Mouse (Mus musculus): ENCODE results near the gene Prcc. TPM values are rescaled to one million over a fixed set of nuclear protein-coding genes. Genes with fewer than 3 reads are reported as not detected.

Prcc gene
- total RNA-seq (2014; rRNA removed) (93.8 and 97.8 TPM in 2 replicates), polyA plus RNA-seq (2015; fragmentation: Nextera tagmentation; extraction: Ambion mirVana) (20.8 and 20.9 TPM in 2 replicates)

DNA sequence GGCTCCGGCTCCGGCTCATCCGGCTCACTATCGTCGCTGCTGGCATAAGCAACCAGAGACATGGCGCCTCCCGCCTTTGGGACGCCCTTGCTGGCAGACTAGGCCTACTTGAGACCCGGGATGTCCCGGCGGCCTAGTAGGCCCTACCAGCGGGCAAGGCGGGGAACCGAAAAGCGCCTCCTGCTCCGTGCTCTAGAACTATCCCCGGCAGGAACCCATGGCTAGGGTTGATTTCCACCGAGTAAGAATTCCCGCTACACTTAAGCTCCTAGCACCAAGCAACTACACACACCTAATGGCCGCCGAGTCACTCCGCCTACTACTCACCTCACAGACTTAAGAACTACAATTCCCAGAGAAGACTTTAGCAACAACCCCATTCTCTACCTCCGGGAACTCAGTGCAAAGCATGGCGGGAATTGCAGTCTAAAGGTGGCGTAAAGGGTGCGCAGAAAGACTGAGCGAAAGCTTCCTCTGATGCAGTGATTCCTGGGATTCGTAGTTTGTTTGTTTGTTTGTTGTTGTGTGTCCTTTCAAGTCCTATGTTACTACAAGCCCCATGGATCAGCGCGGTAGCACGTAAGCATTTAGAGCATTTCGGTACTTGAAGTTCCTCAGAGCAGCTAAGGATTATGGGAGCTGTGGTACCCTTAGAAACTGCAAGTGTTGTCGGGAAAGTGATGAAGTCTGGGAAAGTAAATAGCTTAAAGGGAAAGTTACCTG is at the start of gene Prcc:
Gene Prcc (minus strand): TSS at position 328 of the 723 bp plus-strand sequence.
- WGBS = under 1% methylated on average over 33 of the region's 33 CpGs
- Histone ChIP-seq H3K4me1 (ENCODE audit: insufficient read depth, low read length) (peaks cover 20% of the 10 kb centered on the region), H3K27me3 (ENCODE audit: insufficient read depth, low read length) (no peaks in the 10 kb centered on the region), H3K36me3 (ENCODE audit: insufficient read depth, low read length) (peaks cover 4% of the 10 kb centered on the region; the same call in 1 of the 2 replicates), H3K4me3 (ENCODE audit: low read length) (peak within 1 kb of the TSS; percentile 99), H3K9ac (replicated peaks; ENCODE audit: low read length) (peak within 1 kb of the TSS; percentile 93), H3K9me3 (ENCODE audit: low read length) (no peaks in the 10 kb centered on the region), H3K4me2 (ENCODE audit: low read depth, low read length) (peak within 1 kb of the TSS; percentile 97), H3K27ac (peak within 1 kb of the TSS; percentile 88)
- ATAC-seq (peak; percentile 99), DNase-seq (ENCODE audit: low spot score) (peak; percentile 98)
- no peak for TF ChIP-seq CTCF (IDR thresholded peaks at IDR 0.05; ENCODE audit: low read depth)

DNA sequence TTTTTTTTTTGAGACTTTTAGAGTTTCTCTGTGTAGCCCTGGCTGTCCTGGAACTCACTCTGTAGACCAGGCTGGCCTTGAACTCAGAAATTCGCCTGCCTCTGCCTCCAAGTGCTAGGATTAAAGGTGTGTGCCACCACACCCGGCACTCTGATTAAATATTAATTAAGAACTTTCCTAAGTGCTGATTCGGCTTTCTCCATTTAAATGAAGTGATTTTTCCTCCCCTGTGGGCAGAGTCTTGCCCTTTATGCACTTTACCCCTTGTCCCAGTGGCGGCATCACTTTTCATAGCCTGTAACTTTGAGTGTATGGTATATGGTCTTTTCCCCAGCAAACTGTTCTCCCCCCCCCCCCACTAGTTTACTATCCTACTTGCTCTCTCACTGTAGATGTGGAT is 49.8 kb upstream of the Prcc start:
- 85% methylated on average over 4 of the region's 4 CpGs for WGBS
- Histone ChIP-seq H3K36me3 (ENCODE audit: insufficient read depth, low read length) (peaks cover 30% of the 10 kb centered on the region), H3K4me2 (ENCODE audit: low read depth, low read length) (no peak overlapping the region), H3K27me3 (ENCODE audit: insufficient read depth, low read length) (no peaks in the 10 kb centered on the region), H3K9ac (replicated peaks; ENCODE audit: low read length) (no peak overlapping the region), H3K9me3 (ENCODE audit: low read length) (no peaks in the 10 kb centered on the region), H3K27ac (no peak overlapping the region), H3K4me3 (ENCODE audit: low read length) (no peak overlapping the region), H3K4me1 (ENCODE audit: insufficient read depth, low read length) (peaks cover 5% of the 10 kb centered on the region)
- DNase-seq (ENCODE audit: low spot score) = no peak
- no peak for ATAC-seq
- no peak for TF ChIP-seq CTCF (IDR thresholded peaks at IDR 0.05; ENCODE audit: low read depth)

DNA sequence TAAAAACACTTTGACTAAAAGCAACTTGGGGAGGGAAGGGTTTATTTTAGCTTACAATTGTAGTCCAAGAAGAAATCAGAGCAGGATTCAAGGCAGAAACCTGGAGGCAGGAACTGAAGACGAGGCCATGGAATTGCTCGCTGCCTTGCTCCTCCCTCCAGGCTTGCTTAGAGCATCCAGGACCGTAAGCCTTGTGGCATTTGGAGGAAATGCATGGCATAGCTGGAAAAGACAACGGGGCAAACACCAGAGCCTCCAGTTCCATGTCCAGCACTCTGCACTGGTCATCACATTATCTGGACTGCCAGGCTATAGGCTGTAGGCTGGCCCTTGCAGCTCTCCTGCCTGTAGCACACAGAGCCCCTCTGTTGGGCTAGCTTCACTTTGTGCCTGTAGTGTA is 49.1 kb upstream of the Prcc start:
- no peak overlapping the region for H3K27ac ChIP-seq
- peaks cover 24% of the 10 kb centered on the region for H3K36me3 ChIP-seq (ENCODE audit: insufficient read depth, low read length)
- H3K9ac ChIP-seq (replicated peaks; ENCODE audit: low read length) = no peak overlapping the region
- no peak overlapping the region for H3K4me2 ChIP-seq (ENCODE audit: low read depth, low read length)
- peak; percentile 6; the same call in 1 of the 2 replicates for TF ChIP-seq CTCF (IDR thresholded peaks at IDR 0.05; ENCODE audit: low read depth)
- no peaks in the 10 kb centered on the region for H3K27me3 ChIP-seq (ENCODE audit: insufficient read depth, low read length)
- peaks cover 5% of the 10 kb centered on the region for H3K4me1 ChIP-seq (ENCODE audit: insufficient read depth, low read length)
- no peak for ATAC-seq
- no peak for DNase-seq (ENCODE audit: low spot score)
- H3K4me3 ChIP-seq (ENCODE audit: low read length) = no peak overlapping the region
- WGBS = 68% methylated on average over 4 of the region's 4 CpGs
- no peaks in the 10 kb centered on the region for H3K9me3 ChIP-seq (ENCODE audit: low read length)

DNA sequence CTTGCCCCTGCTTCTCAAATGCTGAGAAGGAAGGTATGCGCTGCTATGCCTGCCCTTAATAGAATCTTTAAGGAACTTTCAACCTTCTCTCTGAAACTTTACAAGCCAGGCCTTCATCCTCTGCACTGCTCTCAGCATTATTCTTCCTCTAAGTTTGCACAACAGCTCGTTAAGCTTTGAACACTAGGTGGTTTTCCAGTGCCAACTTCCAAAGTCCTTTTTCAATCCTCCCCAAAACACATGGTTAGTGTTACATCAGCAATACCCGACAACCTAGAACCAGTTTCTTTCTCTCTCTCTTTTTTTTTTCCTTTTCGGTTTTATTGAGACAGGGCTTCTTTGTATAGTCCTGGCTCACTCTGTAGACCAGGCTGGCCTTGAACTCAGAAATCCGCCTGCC is 48.6 kb upstream of the Prcc start:
- no peak overlapping the region for H3K4me2 ChIP-seq (ENCODE audit: low read depth, low read length)
- TF ChIP-seq CTCF (IDR thresholded peaks at IDR 0.05; ENCODE audit: low read depth) = no peak
- no peak overlapping the region for H3K27ac ChIP-seq
- no peaks in the 10 kb centered on the region for H3K27me3 ChIP-seq (ENCODE audit: insufficient read depth, low read length)
- DNase-seq (ENCODE audit: low spot score) = no peak
- ATAC-seq = no peak
- H3K4me3 ChIP-seq (ENCODE audit: low read length) = no peak overlapping the region
- H3K9ac ChIP-seq (replicated peaks; ENCODE audit: low read length) = no peak overlapping the region
- peaks cover 19% of the 10 kb centered on the region for H3K36me3 ChIP-seq (ENCODE audit: insufficient read depth, low read length)
- 80% methylated on average over 5 of the region's 5 CpGs for WGBS
- H3K9me3 ChIP-seq (ENCODE audit: low read length) = no peaks in the 10 kb centered on the region
- H3K4me1 ChIP-seq (ENCODE audit: insufficient read depth, low read length) = peaks cover 9% of the 10 kb centered on the region

DNA sequence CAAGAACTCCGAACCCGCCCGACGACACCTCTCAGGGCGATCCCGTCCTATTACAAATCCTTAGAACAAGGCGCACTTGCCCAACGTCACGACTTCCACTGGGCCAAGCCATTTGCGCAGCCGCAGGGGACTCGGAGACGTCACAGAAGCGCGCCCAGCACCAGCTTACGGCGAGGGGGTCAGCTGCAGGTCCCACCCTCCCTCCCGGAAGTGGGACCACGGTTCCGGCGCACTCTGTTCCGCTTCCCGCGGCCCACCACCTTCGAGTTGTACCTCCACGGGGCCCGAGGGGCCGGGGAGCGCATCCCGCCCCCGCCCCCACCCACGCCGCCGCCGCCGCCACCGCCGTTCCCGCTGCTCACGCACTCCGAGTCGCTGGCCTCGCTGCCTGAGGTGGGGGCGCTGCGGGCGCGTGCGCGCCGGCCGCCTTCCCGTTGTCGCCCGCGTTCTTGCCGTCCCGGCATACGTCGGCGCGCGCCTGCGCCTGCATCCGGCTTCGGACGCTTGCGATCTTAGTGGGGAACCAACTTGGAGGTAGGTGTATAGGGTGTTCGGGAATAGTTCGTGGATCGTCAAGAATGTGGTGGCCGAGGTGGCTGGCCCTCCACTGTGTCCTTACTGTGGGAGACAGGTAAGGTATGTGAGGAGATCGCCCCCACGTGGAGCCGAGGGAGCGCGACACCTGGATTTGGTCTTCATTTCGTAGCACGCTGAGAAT is 44.8 kb upstream of the Prcc start, which contains the start of the genes Isg20l2 and Rrnad1:
Gene Isg20l2 (plus strand): TSS at position 237 of the 718 bp plus-strand sequence.
Gene Rrnad1 (minus strand): TSS at position 640 of the 718 bp plus-strand sequence.
- Histone ChIP-seq H3K4me3 (ENCODE audit: low read length) (peak within 1 kb of the TSS; percentile 85), H3K27me3 (ENCODE audit: insufficient read depth, low read length) (no peaks in the 10 kb centered on the region), H3K4me2 (ENCODE audit: low read depth, low read length) (peak within 1 kb of the TSS; percentile 88), H3K4me1 (ENCODE audit: insufficient read depth, low read length) (peaks cover 12% of the 10 kb centered on the region), H3K36me3 (ENCODE audit: insufficient read depth, low read length) (peaks cover 27% of the 10 kb centered on the region), H3K9ac (replicated peaks; ENCODE audit: low read length) (peak within 1 kb of the TSS; percentile 80), H3K9me3 (ENCODE audit: low read length) (no peaks in the 10 kb centered on the region), H3K27ac (peak within 1 kb of the TSS; percentile 91)
- ATAC-seq = peak; percentile 98
- peak; percentile 99 for DNase-seq (ENCODE audit: low spot score)
- TF ChIP-seq CTCF (IDR thresholded peaks at IDR 0.05; ENCODE audit: low read depth) = peak; percentile 77
- WGBS = under 1% methylated on average over 73 of the region's 78 CpGs

DNA sequence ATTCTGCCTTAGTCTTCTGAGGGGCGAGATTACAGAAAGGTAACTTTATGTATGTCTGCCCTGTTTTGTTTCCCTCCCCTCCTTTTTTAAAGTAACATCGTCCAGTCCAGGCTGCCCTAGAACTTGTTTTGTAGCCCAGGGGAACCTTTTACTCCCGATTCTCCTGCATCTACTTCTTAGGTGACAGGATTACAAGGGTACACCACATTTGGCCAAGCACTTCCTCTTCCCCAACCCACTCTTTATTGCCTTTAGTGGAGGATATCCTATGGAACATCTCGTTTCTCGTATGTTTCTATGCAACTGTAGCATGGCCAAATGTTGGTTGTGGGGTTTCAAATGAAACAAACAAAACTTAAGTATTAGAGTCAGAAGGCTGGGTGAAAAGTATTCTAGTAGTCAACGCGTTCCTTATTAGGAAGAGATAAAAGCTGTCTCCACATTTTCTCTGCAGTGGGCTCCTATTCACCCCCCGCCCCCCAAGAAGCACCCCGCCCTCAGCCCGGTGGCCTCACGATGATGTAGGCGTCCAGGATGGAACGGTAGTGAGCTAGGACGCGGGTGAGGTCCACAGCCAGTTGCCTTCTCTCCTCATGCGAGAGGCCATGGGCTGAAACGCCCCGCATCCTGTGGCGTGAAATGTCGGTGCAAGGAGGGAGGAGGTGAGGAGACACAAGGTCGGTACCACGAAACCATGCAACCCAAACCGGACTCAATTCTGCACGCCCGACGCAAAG is 44.1 kb upstream of the Prcc start:
- Histone ChIP-seq H3K9ac (replicated peaks; ENCODE audit: low read length) (peak overlapping the region; percentile 80), H3K36me3 (ENCODE audit: insufficient read depth, low read length) (peaks cover 33% of the 10 kb centered on the region), H3K27me3 (ENCODE audit: insufficient read depth, low read length) (no peaks in the 10 kb centered on the region), H3K27ac (peak overlapping the region; percentile 91), H3K4me1 (ENCODE audit: insufficient read depth, low read length) (peaks cover 12% of the 10 kb centered on the region), H3K4me2 (ENCODE audit: low read depth, low read length) (peak overlapping the region; percentile 88), H3K9me3 (ENCODE audit: low read length) (no peaks in the 10 kb centered on the region), H3K4me3 (ENCODE audit: low read length) (peak overlapping the region; percentile 85)
- ATAC-seq (no peak; the same call in 1 of the 2 replicates), DNase-seq (ENCODE audit: low spot score) (no peak)
- TF ChIP-seq CTCF (IDR thresholded peaks at IDR 0.05; ENCODE audit: low read depth) = no peak
- WGBS = 8% methylated on average over 26 of the region's 26 CpGs
